Mouse (Mus musculus) E14TG2a.4 (cell line): ENCODE results near the gene Coa6.
"Not testable (repeated sequence)": the region's sequence is repeated elsewhere in the genome, so short reads cannot be mapped to it uniquely, and the experiment has no call there.

Source experiments
- CTCF ChIP-seq: conservative IDR thresholded peaks from 2 replicates; pipeline ENCODE4 v1.5.1; 2014; ENCODE audit warnings: low read length
- POU5F1 ChIP-seq: IDR thresholded peaks from 2 replicates; pipeline ENCODE4 v1.6.1; 2014; ENCODE audit warnings: low read length, borderline replicate concordance

DNA sequence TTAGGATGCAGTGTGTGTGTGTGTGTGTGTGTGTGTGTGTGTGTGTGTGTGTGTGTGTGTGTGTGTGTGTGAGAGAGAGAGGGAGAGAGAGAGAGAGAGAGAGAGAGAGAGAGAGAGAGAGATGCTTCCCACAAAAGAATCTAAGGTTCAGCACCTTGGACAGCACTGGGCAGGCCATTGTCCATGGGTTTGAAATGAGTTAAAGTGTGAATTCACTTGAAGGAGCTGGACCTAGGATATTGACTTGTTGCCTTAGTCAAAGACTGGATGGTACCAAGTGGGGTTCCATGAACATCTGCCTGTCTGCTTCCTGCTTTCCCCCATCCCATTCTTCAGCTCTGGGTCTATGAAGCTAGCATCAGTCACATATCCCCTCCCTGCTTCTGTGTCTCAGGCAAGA, 17.8 kb upstream of the Coa6 start:
- TF ChIP-seq CTCF, POU5F1: not testable (repeated sequence)
